Mouse (Mus musculus) CH12.LX (cell line): ENCODE measurements around the gene Gm10153.
"Not testable (repeated sequence)": the region's sequence is repeated elsewhere in the genome, so short reads cannot be mapped to it uniquely, and the experiment has no call there.

Source experiments
- CTCF ChIP-seq, 2 experiments: IDR thresholded peaks in 1 of 2; conservative IDR thresholded peaks in 1 of 2; 2 replicates each; pipeline ENCODE4 v1.5.1; 2011 to 2012; ENCODE audit warnings: low read depth in 2 of 2, low read length in 2 of 2, improper control_type of control experiment in 1 of 2, inconsistent platforms in 1 of 2, mild to moderate bottlenecking in 1 of 2, moderate library complexity in 1 of 2
- MAFK ChIP-seq: IDR thresholded peaks from 2 replicates; pipeline ENCODE4 v1.6.1; 2011; ENCODE audit warnings: low read length, improper control_type of control experiment; ENCODE audit not compliant: insufficient replicate concordance
- MEF2A ChIP-seq: IDR thresholded peaks from 2 replicates; pipeline ENCODE4 v1.6.1; 2014; ENCODE audit warnings: low read depth, mild to moderate bottlenecking, inconsistent platforms, low read length, improper control_type of control experiment, borderline replicate concordance
- POLR2A ChIP-seq: IDR thresholded peaks from 2 replicates; pipeline ENCODE4 v1.6.1; 2011; ENCODE audit warnings: low read depth, mild to moderate bottlenecking, improper control_type of control experiment, low read length
- TBP ChIP-seq: conservative IDR thresholded peaks from 2 replicates; pipeline ENCODE4 v1.6.1; 2011; ENCODE audit warnings: low read depth, low read length, improper control_type of control experiment
- TCF12 ChIP-seq: IDR thresholded peaks from 2 replicates; pipeline ENCODE4 v1.6.1; 2014; ENCODE audit warnings: low read depth, mild to moderate bottlenecking, inconsistent platforms, low read length, improper control_type of control experiment
- USF1 ChIP-seq: IDR thresholded peaks from 2 replicates; pipeline ENCODE4 v1.6.1; 2014; ENCODE audit warnings: low read depth, mild to moderate bottlenecking, inconsistent platforms, low read length, improper control_type of control experiment
- ZNF384 ChIP-seq: IDR thresholded peaks from 2 replicates; pipeline ENCODE4 v1.6.1; 2012; ENCODE audit warnings: low read depth, low read length, improper control_type of control experiment, inconsistent platforms

DNA sequence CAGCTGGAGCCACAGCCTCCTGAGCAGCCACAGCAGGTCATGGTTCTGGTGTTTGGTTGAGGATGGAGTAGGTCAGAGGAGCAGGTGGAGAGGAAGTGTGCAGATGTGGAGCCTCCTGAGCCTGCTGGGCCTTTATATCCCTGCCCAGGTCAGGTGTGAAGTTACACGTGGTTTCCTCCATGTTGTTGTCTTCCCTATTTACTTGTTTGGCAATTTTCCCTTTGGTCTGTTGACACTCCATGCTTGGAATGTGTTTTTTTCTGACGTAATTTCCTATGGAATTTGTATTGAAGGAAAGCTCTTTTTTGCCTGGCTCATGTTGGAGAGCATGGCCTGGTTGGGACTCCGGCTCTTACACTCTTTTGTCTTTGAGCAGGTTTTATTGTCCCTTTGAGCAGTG, 39.7 kb upstream of the Gm10153 start, which contains the start of gene Krtap5-5:
- TF ChIP-seq POLR2A; CTCF (conservative IDR thresholded peaks at IDR 0.05 in 1 of 2, IDR thresholded peaks at IDR 0.05 in 1 of 2; ENCODE audit: low read depth in 2 of 2, low read length in 2 of 2); MEF2A; USF1; ZNF384; MAFK; TCF12; TBP: not testable (repeated sequence)
